Mouse (Mus musculus): ENCODE measurements around the gene Nmrk2. TPM values are rescaled to one million over a fixed set of nuclear protein-coding genes. Genes with fewer than 3 reads are reported as not detected.
"Not testable (repeated sequence)": the region's sequence is repeated elsewhere in the genome, so short reads cannot be mapped to it uniquely, and the experiment has no call there.

Nmrk2 gene
- polyA plus RNA-seq, 1 experiment from 2014 or later, result not detected

GRCm38 (mm10) chr10:81192968-81193501 lies 8.8 kb downstream of the Nmrk2 start:
- Histone ChIP-seq H3K9ac (replicated peaks) (peak overlapping the region; percentile 74), H3K9me3 (no peaks in the 10 kb centered on the region), H3K4me3 (peak overlapping the region; percentile 71), H3K36me3 (peaks cover 24% of the 10 kb centered on the region), H3K27ac (replicated peaks) (peak overlapping the region; percentile 92), H3K4me2 (replicated peaks) (peak overlapping the region; percentile 96), H3K27me3 (peaks cover 41% of the 10 kb centered on the region), H3K4me1 (peaks cover 26% of the 10 kb centered on the region)
- peak; percentile 48 for ATAC-seq (ENCODE audit: low FRiP score, low read depth)
- 4% methylated on average over 19 of the region's 19 CpGs for WGBS

DNA sequence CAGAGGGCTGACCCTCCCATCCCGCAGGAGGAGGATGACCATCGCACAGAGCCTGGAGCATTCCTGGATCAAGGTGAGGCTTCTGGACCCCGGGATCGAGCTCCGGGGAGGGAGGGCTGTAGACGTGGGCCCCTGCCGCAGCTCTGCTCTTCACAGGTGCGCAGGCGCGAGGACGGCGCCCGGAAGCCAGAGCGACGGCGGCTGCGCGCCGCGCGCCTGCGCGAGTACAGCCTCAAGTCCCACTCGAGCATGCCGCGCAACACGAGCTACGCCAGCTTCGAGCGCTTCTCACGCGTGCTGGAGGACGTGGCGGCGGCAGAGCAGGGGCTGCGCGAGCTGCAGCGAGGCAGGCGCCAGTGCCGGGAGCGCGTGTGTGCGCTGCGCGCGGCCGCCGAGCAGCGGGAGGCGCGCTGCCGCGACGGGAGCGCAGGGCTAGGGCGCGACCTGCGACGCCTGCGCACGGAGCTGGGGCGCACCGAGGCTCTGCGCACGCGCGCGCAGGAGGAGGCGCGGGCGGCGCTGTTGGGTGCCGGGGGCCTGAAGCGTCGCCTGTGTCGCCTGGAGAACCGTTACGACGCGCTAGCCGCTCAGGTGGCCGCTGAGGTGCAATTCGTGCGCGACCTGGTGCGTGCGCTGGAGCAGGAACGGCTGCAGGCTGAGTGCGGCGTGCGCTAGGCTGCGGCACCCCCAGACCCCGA lies 9.4 kb downstream of the Nmrk2 start:
- peak overlapping the region; percentile 92 for H3K27ac ChIP-seq (replicated peaks)
- H3K4me2 ChIP-seq (replicated peaks), result peak overlapping the region; percentile 96
- ATAC-seq (ENCODE audit: low FRiP score, low read depth), result peak; percentile 84
- WGBS, result 1% methylated on average over 93 of the region's 93 CpGs
- H3K9me3 ChIP-seq, result no peaks in the 10 kb centered on the region
- peaks cover 26% of the 10 kb centered on the region for H3K4me1 ChIP-seq
- peak overlapping the region; percentile 71 for H3K4me3 ChIP-seq
- H3K36me3 ChIP-seq, result peaks cover 26% of the 10 kb centered on the region
- peaks cover 37% of the 10 kb centered on the region for H3K27me3 ChIP-seq
- H3K9ac ChIP-seq (replicated peaks), result peak overlapping the region; percentile 74

- H3K9ac ChIP-seq (replicated peaks), result no peak overlapping the region; the same call in 1 of the 2 replicates
- no peak overlapping the region for H3K4me3 ChIP-seq
- H3K36me3 ChIP-seq, result peaks cover 36% of the 10 kb centered on the region
- no peak overlapping the region for H3K27ac ChIP-seq (replicated peaks)
- H3K4me2 ChIP-seq (replicated peaks), result no peak overlapping the region; the same call in 1 of the 2 replicates
- ATAC-seq (ENCODE audit: low FRiP score, low read depth), result no peak
- 93% methylated on average over 18 of the region's 18 CpGs for WGBS
- H3K4me1 ChIP-seq, result peaks cover 26% of the 10 kb centered on the region
- H3K27me3 ChIP-seq, result peaks cover 28% of the 10 kb centered on the region
- H3K9me3 ChIP-seq, result no peaks in the 10 kb centered on the region
These were observed 10.4 kb downstream of the Nmrk2 start for GRCm38 (mm10) chr10:81191342-81191982.

DNA sequence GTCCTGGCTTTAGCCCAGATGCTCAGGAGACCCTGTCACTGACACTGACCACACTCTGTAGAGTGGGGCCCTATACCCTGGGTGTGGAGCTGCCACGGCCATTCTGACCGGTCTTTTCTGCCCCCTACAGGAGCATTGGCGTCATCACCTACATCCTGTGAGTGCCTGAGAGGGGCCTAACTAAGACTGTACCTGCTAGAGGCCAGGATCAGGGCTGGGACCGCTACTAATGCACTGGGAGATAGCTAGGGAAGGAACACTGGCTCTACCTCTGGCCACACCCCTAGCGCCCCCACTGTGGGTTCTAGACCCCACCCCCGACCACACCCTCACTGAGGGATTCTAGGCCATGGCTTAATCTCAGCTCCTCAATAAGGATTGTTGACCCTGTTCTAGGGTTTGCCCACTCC lies 10.9 kb downstream of the Nmrk2 start:
- H3K9me3 ChIP-seq, result no peaks in the 10 kb centered on the region
- 70% methylated on average over 6 of the region's 6 CpGs for WGBS
- H3K36me3 ChIP-seq, result peaks cover 39% of the 10 kb centered on the region
- ATAC-seq (ENCODE audit: low FRiP score, low read depth), result no peak
- peaks cover 22% of the 10 kb centered on the region for H3K27me3 ChIP-seq
- H3K4me2 ChIP-seq (replicated peaks), result no peak overlapping the region
- H3K9ac ChIP-seq (replicated peaks), result no peak overlapping the region
- no peak overlapping the region for H3K4me3 ChIP-seq
- peaks cover 26% of the 10 kb centered on the region for H3K4me1 ChIP-seq
- no peak overlapping the region for H3K27ac ChIP-seq (replicated peaks)

- Histone ChIP-seq H3K9ac (replicated peaks) (no peak overlapping the region), H3K4me1 (peaks cover 26% of the 10 kb centered on the region), H3K27ac (replicated peaks) (no peak overlapping the region), H3K27me3 (peaks cover 17% of the 10 kb centered on the region), H3K9me3 (no peaks in the 10 kb centered on the region), H3K4me3 (no peak overlapping the region), H3K36me3 (peaks cover 43% of the 10 kb centered on the region), H3K4me2 (replicated peaks) (no peak overlapping the region)
- no peak for ATAC-seq (ENCODE audit: low FRiP score, low read depth)
- WGBS, result 71% methylated on average over 31 of the region's 31 CpGs
These were observed 11.5 kb downstream of the Nmrk2 start for GRCm38 (mm10) chr10:81190236-81190911.

DNA sequence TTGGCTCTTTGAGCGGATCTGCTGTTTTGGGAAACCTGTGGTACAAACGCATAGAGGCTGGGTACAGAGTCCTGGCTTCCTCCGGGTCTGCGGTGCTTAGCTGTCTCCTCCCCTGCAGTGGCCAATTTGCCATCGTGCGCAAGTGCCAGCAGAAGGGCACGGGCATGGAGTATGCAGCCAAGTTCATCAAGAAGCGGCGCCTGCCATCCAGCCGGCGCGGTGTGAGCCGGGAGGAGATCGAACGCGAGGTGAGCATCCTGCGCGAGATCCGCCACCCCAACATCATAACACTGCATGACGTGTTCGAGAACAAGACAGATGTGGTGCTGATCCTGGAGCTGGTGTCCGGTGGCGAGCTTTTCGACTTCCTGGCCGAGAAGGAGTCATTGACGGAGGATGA lies 12.0 kb downstream of the Nmrk2 start:
- Histone ChIP-seq H3K4me2 (replicated peaks) (no peak overlapping the region), H3K4me3 (no peak overlapping the region), H3K4me1 (peaks cover 27% of the 10 kb centered on the region), H3K27ac (replicated peaks) (no peak overlapping the region), H3K9me3 (no peaks in the 10 kb centered on the region), H3K9ac (replicated peaks) (no peak overlapping the region), H3K36me3 (peaks cover 48% of the 10 kb centered on the region), H3K27me3 (peaks cover 11% of the 10 kb centered on the region)
- no peak for ATAC-seq (ENCODE audit: low FRiP score, low read depth)
- 81% methylated on average over 26 of the region's 26 CpGs for WGBS

DNA sequence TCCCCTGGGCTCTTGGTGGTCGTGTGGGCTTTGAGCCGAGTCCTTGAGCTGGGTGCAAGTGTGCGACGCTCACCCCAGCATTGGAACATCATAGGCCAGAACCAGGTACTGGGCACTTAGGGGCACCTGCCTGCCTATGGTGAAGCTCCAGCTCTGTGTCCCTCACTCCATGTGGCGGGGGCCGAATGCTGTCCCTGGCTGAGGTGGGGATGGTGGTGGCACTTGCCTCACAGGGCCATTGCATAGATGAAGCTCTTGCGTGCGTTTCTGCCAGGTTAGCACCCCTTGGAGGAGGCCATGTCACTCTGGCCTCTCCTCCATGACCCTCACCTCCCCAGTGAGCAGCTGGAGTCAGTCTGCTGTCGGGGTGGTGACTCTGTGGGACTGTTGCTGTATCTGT lies 14.7 kb downstream of the Nmrk2 start:
- Histone ChIP-seq H3K4me3 (no peak overlapping the region), H3K9ac (replicated peaks) (no peak overlapping the region), H3K4me2 (replicated peaks) (no peak overlapping the region), H3K27me3 (no peaks in the 10 kb centered on the region), H3K4me1 (peaks cover 21% of the 10 kb centered on the region), H3K9me3 (no peaks in the 10 kb centered on the region), H3K36me3 (peaks cover 60% of the 10 kb centered on the region), H3K27ac (replicated peaks) (no peak overlapping the region)
- no peak for ATAC-seq (ENCODE audit: low FRiP score, low read depth)
- WGBS, result 92% methylated on average over 9 of the region's 9 CpGs

- Histone ChIP-seq H3K4me3 (no peak overlapping the region), H3K4me2 (replicated peaks) (no peak overlapping the region), H3K36me3 (peaks cover 68% of the 10 kb centered on the region), H3K9ac (replicated peaks) (no peak overlapping the region), H3K4me1 (peaks cover 21% of the 10 kb centered on the region), H3K27ac (replicated peaks) (no peak overlapping the region), H3K27me3 (no peaks in the 10 kb centered on the region), H3K9me3 (no peaks in the 10 kb centered on the region)
- 67% methylated on average over 4 of the region's 4 CpGs for WGBS
- no peak for ATAC-seq (ENCODE audit: low FRiP score, low read depth)
These were observed 17.1 kb downstream of the Nmrk2 start for GRCm38 (mm10) chr10:81184765-81185164.

GRCm38 (mm10) chr10:81183805-81184204 lies 18.0 kb downstream of the Nmrk2 start, which contains the start of gene 4930442H23Rik:
TSS of gene 4930442H23Rik (minus strand) at chr10:81183849.
- 89% methylated on average over 5 of the region's 5 CpGs for WGBS
- Histone ChIP-seq H3K4me1 (peaks cover 24% of the 10 kb centered on the region), H3K9me3 (no peaks in the 10 kb centered on the region), H3K36me3 (peaks cover 75% of the 10 kb centered on the region), H3K4me3 (peak within 1 kb of the TSS; percentile 59), H3K9ac (replicated peaks) (peak within 1 kb of the TSS; percentile 50), H3K27me3 (no peaks in the 10 kb centered on the region), H3K4me2 (replicated peaks) (peak within 1 kb of the TSS; percentile 61), H3K27ac (replicated peaks) (peak within 1 kb of the TSS; percentile 63)
- no peak for ATAC-seq (ENCODE audit: low FRiP score, low read depth)

DNA sequence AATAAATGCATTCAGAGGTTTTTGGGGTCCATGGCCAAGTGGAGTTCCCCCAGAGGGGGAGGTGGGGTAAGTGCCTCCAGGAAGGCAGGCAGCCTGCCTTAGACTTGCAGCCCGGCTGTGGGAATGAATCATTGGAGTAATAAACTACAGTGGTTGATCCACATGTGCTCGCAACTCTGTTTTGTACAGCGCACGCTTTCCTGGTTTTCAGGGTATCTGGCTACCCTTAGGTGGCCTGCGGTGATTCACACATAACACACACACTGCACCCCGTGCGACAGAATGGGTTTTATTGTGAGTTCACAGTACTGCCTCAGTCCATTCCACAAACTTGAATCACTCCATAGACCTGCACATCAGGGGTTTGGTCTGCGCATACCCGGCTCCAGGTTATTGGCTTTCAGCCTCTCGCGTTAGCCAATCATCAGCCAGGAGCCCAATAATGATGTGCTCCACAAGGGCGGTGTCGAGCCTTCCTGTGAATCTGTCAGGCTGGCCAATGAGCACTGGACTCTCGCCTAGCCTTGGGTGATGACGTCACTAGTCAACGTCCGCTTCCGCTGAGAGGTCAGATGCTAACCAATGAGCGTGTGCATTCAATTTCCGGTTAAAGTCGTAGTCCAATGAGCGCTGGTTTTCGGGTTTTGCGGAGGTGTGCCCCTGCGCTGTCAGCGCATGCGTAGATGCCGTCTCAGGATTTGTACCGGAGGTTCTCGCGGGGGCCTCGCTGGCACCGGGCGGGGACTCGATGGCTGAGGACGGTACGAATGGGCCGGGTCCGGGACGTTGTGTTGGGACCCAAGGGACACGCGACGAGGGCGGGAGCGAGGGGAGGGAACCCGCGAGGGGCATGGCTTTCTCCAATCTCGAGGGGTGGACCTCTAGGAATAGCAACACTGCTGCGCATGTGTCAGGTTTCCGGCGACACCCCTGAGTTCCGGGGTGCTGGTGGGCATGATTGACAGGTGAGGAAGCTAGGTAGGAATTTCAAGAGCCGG lies 19.2 kb downstream of the Nmrk2 start, which contains the start of gene Dapk3:
Dapk3 (plus strand) TSS at position 670 of the 998 bp plus-strand sequence.
- Histone ChIP-seq H3K27ac (replicated peaks) (peak within 1 kb of the TSS; percentile 63), H3K4me2 (replicated peaks) (peak within 1 kb of the TSS; percentile 61), H3K27me3 (no peaks in the 10 kb centered on the region), H3K4me3 (peak within 1 kb of the TSS; percentile 59), H3K4me1 (peaks cover 35% of the 10 kb centered on the region), H3K36me3 (peaks cover 81% of the 10 kb centered on the region), H3K9me3 (no peaks in the 10 kb centered on the region), H3K9ac (replicated peaks) (peak within 1 kb of the TSS; percentile 50)
- ATAC-seq (ENCODE audit: low FRiP score, low read depth), result peak; percentile 94
- WGBS, result 5% methylated on average over 53 of the region's 53 CpGs

- H3K9me3 ChIP-seq; H3K4me2 ChIP-seq (replicated peaks); ATAC-seq (ENCODE audit: low FRiP score, low read depth); H3K27me3 ChIP-seq; H3K9ac ChIP-seq (replicated peaks): not testable (repeated sequence)
- 0 out of 2 replicates have a peak overlapping the region, but pooled peaks have one; percentile 63 for H3K27ac ChIP-seq (replicated peaks)
- peaks cover 78% of the 10 kb centered on the region for H3K36me3 ChIP-seq
- 0 out of 2 replicates have a peak overlapping the region, but pooled peaks have one; percentile 59 for H3K4me3 ChIP-seq
- peaks cover 42% of the 10 kb centered on the region for H3K4me1 ChIP-seq
- WGBS, result 81% methylated on average over 12 of the region's 12 CpGs
These were observed 20.0 kb downstream of the Nmrk2 start for GRCm38 (mm10) chr10:81181860-81182259.
